Mouse (Mus musculus) induced T-regulatory cell, adult 2 months (primary cell): ENCODE results near the gene Parp16.
A peak's percentile ranks its signal among the peaks of the same experiment; 100 is the strongest.
"Not testable (repeated sequence)": the region's sequence is repeated elsewhere in the genome, so short reads cannot be mapped to it uniquely, and the experiment has no call there.

Experiments
- DNase-seq: peaks from one replicate; pipeline ENCODE4 v3.0.0-alpha.2; 2012; ENCODE audit warnings: low read depth

The Parp16 gene

DNA sequence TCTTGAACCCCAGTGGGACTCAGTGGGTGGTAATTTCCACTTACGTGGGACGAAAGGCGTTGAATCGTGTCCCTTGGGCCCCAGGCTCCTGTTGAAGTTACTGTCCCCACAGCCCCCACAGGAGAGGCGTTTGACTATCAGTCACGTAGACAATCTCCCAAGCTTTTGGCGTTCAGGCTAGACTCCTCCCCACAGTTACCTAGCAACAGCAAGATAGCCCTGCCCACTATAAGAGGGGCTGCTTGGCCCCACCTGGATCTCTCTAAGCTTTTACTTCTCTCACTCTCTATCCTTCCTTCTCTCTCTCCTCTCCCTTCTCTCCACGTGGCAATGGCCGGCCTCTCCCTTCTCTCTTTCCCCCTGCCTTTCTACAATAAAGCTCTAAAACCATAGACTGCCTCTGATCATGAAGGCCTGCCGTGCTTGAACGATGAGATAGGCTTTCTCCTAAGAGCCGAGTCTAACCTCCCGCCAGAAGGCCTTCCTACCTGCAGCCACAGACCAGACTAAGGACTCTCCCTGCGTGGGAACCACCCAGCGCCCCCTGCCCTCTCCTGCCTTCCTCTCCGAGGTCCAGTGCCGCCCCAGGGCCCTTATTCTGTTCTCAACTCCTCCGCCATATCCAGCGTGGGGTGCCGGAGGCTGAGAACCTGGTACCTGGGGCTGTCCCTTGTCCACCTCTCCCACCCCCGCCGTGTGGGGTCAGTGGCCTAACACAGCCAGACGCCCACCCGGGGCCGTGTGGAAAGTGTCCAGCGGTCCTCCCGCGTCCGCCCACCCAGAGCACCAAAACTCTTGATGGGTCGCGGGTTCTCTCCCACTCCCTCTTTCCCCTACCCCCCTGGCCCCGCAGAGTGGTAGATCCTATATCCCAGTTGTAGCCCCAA lies 13.4 kb downstream of the Parp16 start:
- DNase-seq, result no peak

DNA sequence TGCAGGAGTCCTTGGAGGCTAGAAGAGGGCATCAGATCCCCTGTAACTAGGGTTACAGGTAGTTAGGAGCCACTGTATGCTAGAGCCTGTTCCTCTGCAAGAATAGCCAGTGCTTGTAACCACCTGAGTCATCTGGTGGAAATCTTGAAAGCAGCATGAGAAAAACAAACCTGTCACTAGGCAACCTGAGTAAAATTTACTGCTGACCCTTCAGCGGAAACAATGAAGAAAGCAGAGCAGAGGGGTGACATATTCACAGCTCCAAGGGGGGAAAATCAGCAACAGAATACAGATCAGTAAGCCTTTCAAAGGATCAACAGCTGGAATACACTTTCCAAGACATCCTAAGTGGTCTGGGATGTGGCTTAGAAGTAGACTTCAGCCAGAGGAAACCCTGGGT lies 16.4 kb downstream of the Parp16 start:
- DNase-seq, result peak; percentile 58

DNA sequence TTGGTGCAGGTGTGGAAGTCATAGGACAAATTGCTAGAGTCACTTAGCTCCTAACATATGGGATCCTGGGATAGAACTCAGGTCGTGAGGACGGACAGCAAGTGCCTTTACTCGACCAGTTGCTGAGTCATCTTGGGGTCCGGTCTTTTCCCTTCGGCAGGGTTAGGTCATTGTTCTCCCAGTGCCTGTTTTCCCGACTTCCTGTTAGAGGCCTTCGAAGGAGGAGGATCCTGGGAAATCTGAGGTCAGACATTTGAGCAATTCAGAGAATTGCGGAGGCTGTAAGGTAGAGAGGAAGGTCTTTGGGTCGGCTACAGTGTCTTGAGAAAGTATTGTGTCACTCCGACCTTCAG lies 19.2 kb downstream of the Parp16 start:
- no peak for DNase-seq

DNA sequence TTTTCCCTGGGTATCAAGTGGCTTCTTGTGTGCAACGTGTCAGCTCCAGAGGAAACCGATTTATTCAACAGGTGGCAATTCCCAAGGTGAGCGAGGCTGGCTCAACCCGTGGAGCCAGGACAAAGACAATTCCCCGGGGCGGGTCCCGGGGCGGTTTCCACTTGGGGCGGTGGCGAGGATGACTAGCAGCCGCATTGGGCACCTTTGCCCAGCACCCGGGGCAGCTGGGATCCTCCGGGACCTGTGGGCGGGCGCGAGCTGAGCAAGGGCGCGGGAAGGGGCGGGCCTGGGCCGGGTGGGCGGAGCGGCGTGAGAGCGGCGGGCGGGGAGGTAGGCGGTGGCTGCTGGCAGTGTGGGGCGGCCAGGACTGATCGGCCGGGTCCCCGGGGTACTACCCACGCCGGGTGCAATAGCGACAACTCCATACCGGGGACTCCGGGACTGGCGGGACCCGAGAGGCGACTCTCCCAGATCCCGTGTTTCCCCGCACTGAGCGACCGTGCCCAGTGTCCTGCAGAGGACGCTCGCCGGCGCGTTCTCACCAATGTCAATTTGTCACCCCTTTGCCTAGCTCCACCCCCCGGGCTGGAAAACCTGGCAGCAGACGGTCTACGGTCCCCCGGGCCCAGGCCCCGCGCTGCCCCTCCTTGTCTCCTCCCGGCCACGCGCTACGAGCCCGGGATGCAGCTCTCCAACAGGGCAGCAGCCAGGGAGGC lies 19.8 kb downstream of the Parp16 start:
- DNase-seq, result peak; percentile 92

DNA sequence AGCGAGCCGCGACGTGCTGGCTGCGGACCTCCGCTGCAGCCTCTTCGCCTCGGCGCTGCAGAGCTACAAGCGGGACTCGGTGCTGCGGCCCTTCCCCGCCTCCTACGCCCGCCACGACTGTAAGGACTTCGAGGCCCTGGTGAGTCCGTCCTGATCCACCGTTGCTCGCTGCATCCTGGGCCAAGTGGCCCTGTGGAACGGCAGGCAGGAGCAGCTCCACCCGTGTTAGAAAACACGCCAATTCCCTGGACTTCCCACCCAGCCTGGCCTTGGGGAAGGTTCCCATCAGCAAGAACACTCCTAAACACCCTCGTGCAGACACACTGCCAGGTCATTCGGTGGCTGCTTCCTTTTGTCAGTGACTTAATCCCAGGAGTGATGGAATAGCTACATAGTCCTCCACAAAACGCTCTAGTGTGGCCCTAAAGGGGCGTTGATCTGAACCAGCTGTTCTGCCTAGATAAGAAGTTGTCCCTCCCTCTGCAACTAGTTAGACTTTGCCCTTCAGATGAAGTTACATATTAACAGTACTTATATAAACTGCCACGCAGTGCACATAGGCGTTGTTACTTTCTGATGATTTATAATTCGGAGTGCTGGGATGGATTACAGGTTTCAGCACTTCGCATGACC lies 20.5 kb downstream of the Parp16 start:
- DNase-seq, result no peak

DNA sequence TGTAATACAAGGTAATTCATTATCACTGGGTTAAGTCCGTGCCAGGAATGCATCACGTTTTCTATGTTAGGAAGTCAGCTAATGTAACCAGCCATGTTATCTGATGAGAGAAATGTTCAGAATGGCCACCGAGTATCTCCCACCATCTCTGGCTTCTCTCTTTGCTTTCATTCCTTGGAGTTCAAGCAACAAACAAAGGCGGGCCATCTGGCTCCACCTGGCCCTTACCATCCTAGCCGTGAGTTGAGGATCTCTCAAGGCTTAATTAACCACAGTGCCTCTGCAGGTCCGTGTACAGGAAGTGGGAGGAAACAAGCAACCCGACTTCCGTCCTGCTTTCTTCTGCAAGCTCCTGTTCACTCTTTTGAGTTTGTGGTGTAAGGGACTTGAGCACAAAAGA lies 21.8 kb downstream of the Parp16 start:
- DNase-seq, result peak; percentile 76

DNA sequence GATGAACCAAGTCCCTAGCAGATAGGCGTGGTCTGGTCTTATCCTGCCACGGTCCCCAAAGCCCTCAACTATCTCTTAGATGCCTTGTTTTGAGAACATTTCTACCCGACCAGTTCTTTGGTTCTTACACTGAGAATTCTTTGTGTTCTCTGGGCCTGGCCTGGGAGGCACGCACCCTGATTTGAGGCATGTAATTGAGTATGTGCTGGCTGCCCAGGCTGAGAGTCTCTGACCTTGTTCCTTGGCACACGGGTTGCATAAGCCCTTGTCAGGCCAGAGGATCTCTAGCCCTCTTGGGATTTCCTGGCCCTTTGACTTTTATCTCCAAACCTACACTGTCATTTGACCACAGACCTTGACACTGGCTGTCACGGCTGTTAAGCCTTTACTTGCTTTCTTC lies 22.5 kb downstream of the Parp16 start:
- peak; percentile 43 for DNase-seq

DNA sequence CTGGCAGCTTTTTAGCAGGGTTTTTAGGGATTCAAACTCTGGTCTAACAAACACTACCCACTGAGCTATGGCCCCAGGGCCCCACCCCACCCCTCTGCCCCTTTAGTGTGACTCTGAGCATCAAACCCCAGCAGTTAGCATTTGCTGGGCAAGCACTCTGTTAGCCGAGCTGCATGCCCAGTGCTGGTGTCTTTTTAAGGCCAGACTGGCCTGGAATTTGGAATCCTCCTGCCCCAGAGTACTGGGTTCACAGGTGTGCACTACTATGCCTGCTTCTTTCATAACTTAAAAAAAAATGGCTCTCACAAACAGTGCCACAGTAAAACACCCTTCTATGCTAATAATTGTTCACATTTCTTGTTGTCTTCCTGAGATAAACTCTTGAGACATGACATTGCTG lies 23.8 kb downstream of the Parp16 start:
- DNase-seq, result no peak

DNA sequence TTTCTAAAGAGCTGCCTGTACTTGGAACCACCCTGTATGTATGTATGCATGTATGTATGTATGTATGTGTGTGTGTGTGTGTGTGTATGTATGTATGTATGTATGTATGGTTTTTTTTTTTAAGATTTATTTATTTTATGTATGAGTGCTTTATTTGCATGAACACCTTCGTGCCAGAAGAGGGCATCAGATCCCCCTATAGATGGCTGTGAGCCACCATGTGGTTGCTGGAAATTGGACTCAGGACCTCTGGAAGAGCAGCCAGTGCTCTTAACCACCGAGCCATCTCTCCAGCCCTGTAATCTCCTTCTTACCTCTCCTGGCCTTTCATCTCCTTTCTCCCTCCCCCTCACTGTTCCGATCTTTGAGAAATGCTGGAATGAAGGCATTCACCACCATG lies 25.2 kb downstream of the Parp16 start:
- DNase-seq, result not testable (repeated sequence)

DNA sequence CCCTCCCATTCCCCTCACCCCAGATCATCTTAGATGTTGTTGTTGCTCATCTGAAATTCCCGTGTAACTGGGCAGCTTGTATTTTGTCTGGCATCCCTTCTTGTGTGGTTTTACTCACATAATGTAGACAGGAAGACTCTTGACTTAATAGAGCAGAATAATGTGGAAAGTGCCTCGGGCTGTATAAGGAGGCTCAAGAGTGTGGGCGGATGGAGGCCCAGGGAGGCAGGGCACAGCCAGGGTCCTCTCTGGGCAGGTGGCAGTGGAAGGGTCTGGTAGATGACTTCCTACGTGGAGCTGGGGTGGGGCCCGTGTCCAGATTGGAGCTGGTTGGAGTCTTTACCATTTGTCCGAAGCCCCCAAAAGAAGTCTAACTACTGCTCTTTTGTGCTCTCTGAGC lies 28.8 kb downstream of the Parp16 start:
- no peak for DNase-seq

DNA sequence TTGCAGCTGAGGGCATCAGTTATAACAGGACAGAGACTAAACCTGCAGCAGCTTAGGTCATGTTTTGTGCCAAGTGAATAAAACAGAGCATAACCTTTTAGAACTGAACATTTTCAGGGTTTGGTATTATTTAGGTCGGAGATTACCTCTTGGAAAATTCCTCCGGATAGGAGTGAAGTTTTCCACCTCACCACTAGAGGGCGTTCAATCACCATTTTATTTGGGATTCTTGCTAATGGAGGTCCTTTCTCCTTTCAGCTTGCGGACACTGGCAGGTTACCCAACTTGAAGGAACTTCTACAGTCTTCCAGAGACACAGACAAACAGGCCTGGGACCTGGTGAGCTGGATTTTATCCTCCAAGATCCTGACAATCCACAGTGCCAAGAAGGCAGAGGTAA lies 30.6 kb downstream of the Parp16 start:
- DNase-seq, result peak; percentile 44

DNA sequence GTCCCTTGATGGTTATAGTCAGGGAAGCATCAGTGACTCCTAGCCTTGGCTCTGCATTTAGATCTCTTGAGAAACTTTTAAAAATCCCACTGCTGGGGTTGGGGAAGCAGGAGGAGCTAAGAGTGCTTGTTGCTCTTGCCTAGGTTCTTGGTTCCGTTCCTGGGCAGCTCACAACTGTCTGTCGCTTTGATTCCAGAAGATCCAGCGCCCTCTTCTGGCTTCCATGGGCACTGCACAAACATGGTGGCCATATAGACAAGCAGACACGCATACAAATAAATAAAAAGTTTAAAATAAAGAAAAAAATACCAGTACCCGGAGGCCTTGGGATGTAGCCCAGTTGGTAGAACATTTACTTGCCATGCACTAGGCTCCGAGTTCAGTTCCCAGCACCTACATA lies 35.1 kb downstream of the Parp16 start:
- DNase-seq, result peak; percentile 47

DNA sequence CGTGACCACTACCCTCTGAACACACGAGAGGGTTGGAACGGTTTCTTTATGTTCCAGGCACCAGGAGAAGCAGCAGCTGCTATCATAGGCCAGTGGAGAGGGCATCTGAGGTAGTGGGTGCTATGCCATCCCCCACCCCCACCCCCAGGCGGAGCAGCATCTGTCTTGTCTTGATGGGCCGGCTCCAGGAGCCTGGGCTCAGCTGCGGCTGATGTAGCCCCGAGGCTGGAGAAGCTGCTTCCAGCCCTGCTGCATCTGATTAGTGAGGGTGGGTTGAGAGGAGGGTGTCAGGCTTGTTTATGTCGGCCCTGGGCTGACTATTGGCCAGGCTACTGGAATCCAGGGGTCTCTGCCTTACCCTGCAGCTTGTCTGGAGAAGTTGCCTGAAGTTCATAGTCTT lies 36.1 kb downstream of the Parp16 start:
- DNase-seq, result no peak

DNA sequence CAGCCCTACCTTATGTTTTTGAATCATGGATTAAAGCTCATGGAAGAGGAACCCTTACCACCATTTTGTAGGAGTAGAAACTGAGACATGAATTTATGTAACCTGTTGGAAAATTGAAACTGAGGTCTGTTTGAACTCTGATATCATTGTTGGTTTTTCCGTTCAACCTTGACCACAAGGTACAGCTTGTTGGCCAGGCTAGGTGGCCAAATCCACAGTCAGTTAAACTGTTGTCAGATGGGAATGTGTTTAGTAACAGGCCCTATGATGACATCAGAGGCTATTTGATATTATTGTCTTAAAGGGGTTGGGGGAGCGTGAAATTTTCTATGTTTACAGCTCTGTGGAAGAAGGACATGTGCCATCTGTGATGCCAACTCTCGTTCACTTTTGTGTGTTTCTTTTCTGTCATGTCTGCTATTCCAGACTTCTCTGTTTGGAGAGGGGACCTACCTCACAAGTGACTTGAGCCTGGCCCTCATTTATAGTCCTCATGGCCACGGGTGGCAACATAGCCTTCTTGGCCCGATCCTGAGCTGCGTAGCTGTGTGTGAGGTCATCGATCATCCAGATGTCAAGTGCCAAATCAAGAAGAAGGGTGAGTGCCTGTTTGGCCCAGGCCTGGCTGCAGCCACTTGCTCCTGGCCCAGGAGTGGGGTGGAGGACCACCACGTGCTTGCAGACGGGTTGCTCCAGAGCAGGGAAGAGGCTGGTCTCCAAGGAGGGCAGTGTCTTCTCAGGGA lies 38.3 kb downstream of the Parp16 start:
- no peak for DNase-seq

DNA sequence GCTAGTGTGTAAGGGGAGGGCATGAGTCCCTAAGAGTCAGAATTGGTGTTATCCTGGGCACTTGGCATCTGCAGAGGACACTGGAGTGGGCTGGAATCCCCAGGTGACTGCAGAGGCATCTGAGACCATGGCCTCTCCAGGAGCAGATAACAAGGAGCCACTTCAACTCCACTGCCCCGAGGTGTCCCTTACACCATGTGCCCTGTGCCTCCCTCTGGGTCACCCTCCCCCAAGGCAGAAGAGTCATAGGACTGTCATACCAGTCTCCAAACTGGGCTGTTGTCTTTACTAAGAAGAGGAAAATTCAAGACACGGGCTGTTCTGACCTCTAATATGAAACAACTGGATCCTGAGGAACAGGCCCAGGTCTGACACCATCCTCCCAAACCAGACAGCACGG lies 39.6 kb downstream of the Parp16 start:
- DNase-seq, result no peak

DNA sequence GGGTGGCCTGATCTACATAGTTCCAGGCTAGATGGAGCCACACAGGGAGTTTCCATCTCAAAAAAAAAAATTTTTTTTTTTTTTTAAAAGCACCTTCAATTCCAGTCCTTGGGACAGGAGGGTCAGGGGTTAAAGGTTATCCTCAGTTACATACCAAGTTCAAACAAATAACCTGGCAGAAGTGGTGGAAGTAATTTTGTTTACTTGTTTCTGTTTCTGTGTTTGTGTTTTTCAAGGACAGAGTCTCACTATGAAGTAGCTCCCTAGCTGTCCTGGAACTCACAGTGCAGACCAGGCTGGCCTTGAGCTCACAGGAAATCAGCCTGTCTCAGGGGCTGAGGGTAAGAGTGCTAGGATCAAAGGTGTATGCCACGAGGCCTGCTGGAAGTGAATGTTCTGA lies 40.4 kb downstream of the Parp16 start:
- no peak for DNase-seq

DNA sequence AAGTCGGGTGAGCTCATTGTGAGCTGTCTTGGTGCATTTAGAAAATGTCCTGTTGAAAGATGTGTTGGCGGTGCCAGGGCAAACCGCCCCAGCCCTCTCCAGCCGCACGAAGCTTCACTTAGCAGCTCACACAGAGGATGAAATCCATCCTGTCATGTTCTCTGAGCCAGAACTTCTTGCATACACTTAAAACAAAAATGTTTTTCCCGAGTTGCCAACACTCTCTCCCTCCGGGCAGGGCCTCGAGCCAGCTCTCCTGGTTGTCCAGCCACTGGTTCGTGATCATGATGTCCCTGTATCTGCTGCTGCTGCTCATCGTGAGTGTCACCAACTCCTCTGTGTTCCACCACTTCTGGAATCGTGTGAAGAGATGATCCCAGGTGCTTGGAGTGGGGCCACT lies 42.5 kb downstream of the Parp16 start:
- DNase-seq, result no peak

DNA sequence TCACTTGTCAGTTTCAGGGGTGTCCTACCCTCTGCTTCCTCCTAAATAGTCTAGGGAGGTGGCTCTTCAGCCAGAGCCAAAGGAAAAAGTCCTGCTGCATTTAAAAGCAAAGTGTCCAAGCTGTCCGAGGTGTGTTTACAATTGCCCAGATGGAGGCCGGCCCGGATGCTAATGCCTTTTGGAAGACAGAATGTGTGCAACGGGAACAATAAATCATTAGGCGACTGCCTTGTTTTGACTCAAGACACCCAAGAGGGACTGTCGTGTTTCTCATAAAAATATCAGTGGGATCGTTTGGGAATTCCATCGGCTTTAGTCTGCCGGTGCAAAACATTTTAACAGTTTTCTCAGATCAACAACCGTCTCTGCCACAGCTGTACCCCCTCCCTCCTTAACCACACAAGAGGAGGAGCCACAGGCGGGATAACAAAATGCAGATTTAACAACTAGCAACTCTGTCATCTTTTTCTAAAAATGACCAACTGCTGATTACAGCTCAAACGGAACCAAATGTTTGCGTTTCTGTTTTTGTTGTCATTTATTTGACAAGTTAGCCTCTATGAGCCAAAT lies 43.1 kb downstream of the Parp16 start:
- no peak for DNase-seq

DNA sequence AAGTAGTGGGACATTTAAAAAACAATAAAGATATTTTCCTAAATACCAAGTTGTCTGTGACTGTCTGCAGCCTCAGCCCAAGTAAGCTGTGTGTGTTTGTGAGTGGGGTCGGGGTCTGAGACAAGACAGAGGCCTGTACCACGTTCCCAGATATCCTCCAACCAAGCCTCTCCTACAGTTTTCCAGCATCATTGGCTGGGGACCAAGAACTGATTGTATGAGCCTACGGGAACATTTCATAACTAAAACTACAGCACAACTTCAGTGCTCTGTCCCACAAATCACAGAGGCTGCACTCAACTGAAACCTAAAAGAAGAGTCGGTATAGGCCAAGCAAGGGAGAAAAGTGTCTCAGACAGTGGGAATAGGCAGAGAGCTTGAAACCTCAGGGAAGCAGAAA lies 44.0 kb downstream of the Parp16 start:
- no peak for DNase-seq

DNA sequence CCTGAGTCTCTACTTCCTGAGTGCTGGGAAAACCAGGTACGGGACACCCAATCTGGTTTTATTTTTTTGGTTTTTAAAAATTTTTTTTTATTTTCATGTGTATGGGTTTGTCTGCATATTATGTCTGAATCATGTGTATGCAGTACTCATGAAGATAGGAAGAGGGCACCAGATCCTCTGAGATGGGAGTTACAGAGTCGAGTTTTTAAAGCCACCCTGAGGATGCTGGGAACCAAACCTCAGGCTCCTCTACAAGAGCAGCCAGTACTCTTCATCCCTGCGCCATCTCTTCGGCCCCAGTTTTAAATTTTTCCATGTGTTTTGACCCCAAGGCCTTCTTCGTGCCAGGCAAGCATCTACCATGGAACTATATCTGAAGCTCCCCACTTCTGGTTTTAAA lies 44.6 kb downstream of the Parp16 start:
- DNase-seq, result no peak

DNA sequence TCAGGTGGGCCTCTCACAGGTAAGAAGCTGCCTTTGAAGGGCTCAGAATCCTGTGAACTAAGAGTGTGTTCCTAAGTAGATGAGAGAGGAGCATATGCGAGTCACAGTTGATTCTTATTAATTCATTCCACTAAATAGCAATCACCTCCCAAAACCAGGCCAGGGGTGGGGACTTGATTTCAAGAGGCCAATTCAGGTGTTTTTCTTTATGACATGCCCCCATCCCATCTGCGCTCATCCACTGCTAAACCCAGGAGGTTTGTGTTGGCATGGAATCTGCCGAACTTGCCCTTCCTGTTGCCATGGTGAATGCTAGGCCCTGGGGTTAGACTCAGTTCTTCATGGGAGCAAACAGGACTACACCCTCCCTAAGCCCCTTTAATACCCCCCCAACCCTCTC lies 45.4 kb downstream of the Parp16 start:
- DNase-seq, result no peak

DNA sequence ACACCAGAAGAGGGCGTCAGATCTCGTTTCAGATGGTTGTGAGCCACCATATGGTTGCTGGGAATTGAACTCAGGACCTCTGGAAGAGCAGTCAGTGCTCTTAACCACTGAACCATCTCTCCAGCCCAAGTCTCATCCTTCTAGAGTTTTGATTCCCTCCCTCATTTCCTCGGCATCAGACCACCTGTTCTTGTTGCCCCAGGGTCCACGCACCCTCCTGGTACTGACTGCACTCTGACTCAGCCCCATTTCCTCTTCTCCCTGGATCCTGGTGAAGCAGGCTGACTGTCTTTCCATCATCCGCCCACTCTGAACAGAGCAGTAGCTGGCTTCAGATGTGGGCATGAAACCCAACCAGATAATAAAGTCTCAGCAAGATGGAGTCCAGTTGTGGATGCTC lies 46.8 kb downstream of the Parp16 start:
- no peak for DNase-seq
